8 mouse cellular contexts compared by ENCODE assay signal in genomic region chr9:65141976-65142318, GRCm38 (mm10). TPM values are rescaled to one million over a fixed set of nuclear protein-coding genes. Genes with fewer than 3 reads are reported as not detected.
A peak's percentile ranks its signal among the peaks of the same experiment; 100 is the strongest.
DNase-seq lines count a peak whose midpoint lies in the region; ATAC-seq and TF ChIP-seq lines count a peak whose summit lies in the region.

No protein-coding gene starts in this region.

- no peak overlapping the region for H3K9ac ChIP-seq in liver, adult 2 months (ENCODE audit: low read depth, low read length)
- no peak overlapping the region for H3K9ac ChIP-seq in liver, embryonic 12.5 days
- peak overlapping the region; percentile 94 for H3K9ac ChIP-seq in neural tube, embryonic 15.5 days (replicated peaks)

- H3K4me1 ChIP-seq in liver, adult 2 months (ENCODE audit: control insufficient read depth, insufficient read depth, low read length): no peaks in the 10 kb centered on the region
- peaks cover 13% of the 10 kb centered on the region; the same call in 1 of the 2 replicates for H3K4me1 ChIP-seq in liver, embryonic 12.5 days
- H3K4me1 ChIP-seq in neural tube, embryonic 15.5 days: peaks cover 45% of the 10 kb centered on the region

- peak overlapping the region; percentile 69 for H3K4me2 ChIP-seq in liver, embryonic 12.5 days
- peak overlapping the region; percentile 89 for H3K4me2 ChIP-seq in neural tube, embryonic 15.5 days

- intact Hi-C loops in heart, postnatal 10 days (cut with DNase I): no loop called here

- TF ChIP-seq CTCF in liver, adult 2 months (IDR thresholded peaks at IDR 0.05; ENCODE audit: low read depth, low read length): no peak

- no peaks in the 10 kb centered on the region for H3K36me3 ChIP-seq in liver, adult 2 months (ENCODE audit: control insufficient read depth, insufficient read depth, low read length)
- no peaks in the 10 kb centered on the region for H3K36me3 ChIP-seq in liver, embryonic 12.5 days
- H3K36me3 ChIP-seq in neural tube, embryonic 15.5 days: peaks cover 5% of the 10 kb centered on the region; the same call in 1 of the 2 replicates

- no peaks in the 10 kb centered on the region for H3K79me2 ChIP-seq in liver, adult 2 months (ENCODE audit: control insufficient read depth, insufficient read depth, low read length)

- H3K4me3 ChIP-seq in liver, adult 2 months (ENCODE audit: insufficient read depth, low read depth, low read length): peak overlapping the region; percentile 45; the same call in 1 of the 2 replicates
- peak overlapping the region; percentile 55 for H3K4me3 ChIP-seq in liver, embryonic 12.5 days
- H3K4me3 ChIP-seq in neural tube, embryonic 15.5 days (replicated peaks): peak overlapping the region; percentile 94

- no peak for TF ChIP-seq POLR2A in liver, adult 2 months (IDR thresholded peaks at IDR 0.05; ENCODE audit: extremely low read depth, insufficient read depth, low read length)

- peak; percentile 49 for ATAC-seq in liver, embryonic 12.5 days
- peak; percentile 28 for ATAC-seq in neural tube, embryonic 15.5 days (ENCODE audit: low FRiP score)

- H3K27ac ChIP-seq in liver, adult 2 months (replicated peaks; ENCODE audit: insufficient read depth, low read depth, low read length): no peak overlapping the region
- H3K27ac ChIP-seq in liver, embryonic 12.5 days: no peak overlapping the region
- H3K27ac ChIP-seq in neural tube, embryonic 15.5 days (replicated peaks): peak overlapping the region; percentile 95

- no peaks in the 10 kb centered on the region for H3K9me3 ChIP-seq in liver, embryonic 12.5 days (replicated peaks)
- H3K9me3 ChIP-seq in neural tube, embryonic 15.5 days (replicated peaks): no peaks in the 10 kb centered on the region

- 3% methylated on average over 17 of the region's 17 CpGs for WGBS in liver, adult 2 months
- WGBS in liver, embryonic 12.5 days (ENCODE audit: insufficient replicate concordance): 1% methylated on average over 17 of the region's 17 CpGs
- 0% methylated on average over 17 of the region's 17 CpGs for WGBS in neural tube, embryonic 15.5 days

- H3K27me3 ChIP-seq in liver, adult 2 months (ENCODE audit: control insufficient read depth, insufficient read depth, low read length): peaks cover 8% of the 10 kb centered on the region
- H3K27me3 ChIP-seq in liver, embryonic 12.5 days (replicated peaks): peaks cover 89% of the 10 kb centered on the region
- H3K27me3 ChIP-seq in neural tube, embryonic 15.5 days (replicated peaks): no peaks in the 10 kb centered on the region

- DNase-seq in liver, adult 2 months (ENCODE audit: extremely low read depth, low read depth, low spot score): no peak
- no peak for DNase-seq in liver
- peak; percentile 79 for DNase-seq in embryo, embryonic 11 days
- DNase-seq in heart, postnatal 10 days: peak; percentile 48 to 50
- no peak for DNase-seq in urinary bladder, adult 18-20 months (ENCODE audit: low spot score in 2 of 2)
- no peak for DNase-seq in cerebellum, adult 8-10 months

RNA-seq across cellular contexts. Expression of gene Igdcc3, which starts 1.0 kb away (rescaled TPM):
- not detected in 2 replicates for total RNA-seq in liver, adult 2 months (2014; rRNA removed)
- not detected in 2 replicates for polyA plus RNA-seq in liver, adult 2 months (2012; rRNA removed)
- total RNA-seq in heart, postnatal 10 days (2021): under 1 TPM; 0.22 to 0.40 TPM
- polyA plus RNA-seq in liver, embryonic 12.5 days (2016; fragmentation: Nextera tagmentation; extraction: Ambion mirVana): 0.75 and 0.79 TPM in 2 replicates
- polyA plus RNA-seq in neural tube, embryonic 15.5 days (2015; fragmentation: Nextera tagmentation; extraction: Ambion mirVana): 7.9 and 8.9 TPM in 2 replicates

RNA-seq across cellular contexts. Expression of gene Igdcc4, which starts 40.7 kb away (rescaled TPM):
- total RNA-seq in liver, adult 2 months (2014; rRNA removed): 0.18 and 0.20 TPM in 2 replicates
- 0.09 and 0.12 TPM in 2 replicates for polyA plus RNA-seq in liver, adult 2 months (2012; rRNA removed)
- 10 to 100 TPM; 14.4 to 15.6 TPM for total RNA-seq in heart, postnatal 10 days (2021)
- polyA plus RNA-seq in liver, embryonic 12.5 days (2016; fragmentation: Nextera tagmentation; extraction: Ambion mirVana): 5.6 and 6.3 TPM in 2 replicates
- polyA plus RNA-seq in neural tube, embryonic 15.5 days (2015; fragmentation: Nextera tagmentation; extraction: Ambion mirVana): 15.1 and 17.8 TPM in 2 replicates

RNA-seq across cellular contexts. Expression of gene Parp16, which starts 53.2 kb away (rescaled TPM):
- total RNA-seq in liver, adult 2 months (2014; rRNA removed): 11.3 and 12.6 TPM in 2 replicates
- polyA plus RNA-seq in liver, adult 2 months (2012; rRNA removed): 11.4 and 13.6 TPM in 2 replicates
- 1 to 10 TPM; 5.1 to 5.9 TPM for total RNA-seq in heart, postnatal 10 days (2021)
- 7.7 and 8.6 TPM in 2 replicates for polyA plus RNA-seq in liver, embryonic 12.5 days (2016; fragmentation: Nextera tagmentation; extraction: Ambion mirVana)
- polyA plus RNA-seq in neural tube, embryonic 15.5 days (2015; fragmentation: Nextera tagmentation; extraction: Ambion mirVana): 6.4 and 8.9 TPM in 2 replicates

Comparison
In these comparisons a context has a peak if more than half of its experiments do, and no peak if none do; other contexts are left out.
1. DNase-seq: peak in embryo, embryonic 11 days (single experiment) and heart, postnatal 10 days (2 of 2); none in liver, adult 2 months (single experiment), liver (single experiment), urinary bladder, adult 18-20 months (0 of 2) and cerebellum, adult 8-10 months (single experiment).
2. Peak in every context shown above with its lines, with median percentiles within 50 percentile points of each other: H3K4me3 ChIP-seq.